Mouse (Mus musculus) lung, postnatal 0 days (tissue): Measurements from ENCODE around the gene Wdtc1.

ENCODE experiments used
- CTCF ChIP-seq: IDR thresholded peaks from 2 replicates; pipeline ENCODE4 v1.5.1; 2016; ENCODE audit warnings: antibody characterized with exemption, mild to moderate bottlenecking
- EP300 ChIP-seq: IDR thresholded peaks from 2 replicates; pipeline ENCODE4 v1.6.1; 2016; ENCODE audit warnings: antibody characterized with exemption, mild to moderate bottlenecking, control low read depth

GRCm38 (mm10) chr4:133380532-133380931, 27.3 kb upstream of the Wdtc1 start:
- TF ChIP-seq CTCF (no peak), EP300 (no peak)
